Mouse (Mus musculus) activated CD4-positive, CD25-positive, alpha-beta regulatory T cell (primary cell): ENCODE results near the gene Blnk. TPM values are rescaled to one million over a fixed set of nuclear protein-coding genes. Genes with fewer than 3 reads are reported as not detected.

Source experiments
- polyA plus RNA-seq, 2 experiments: library from polyadenylated mRNA; unstranded; fragments of 100-300 nt; shearing (Covaris generic); gene quantifications; one replicate each; pipeline ENCODE4 v1.2.1; 2017

Gene Blnk
- polyA plus RNA-seq = 1 to 10 TPM in 1 of 2 experiments, under 1 TPM in 1; 0.75 to 2.3 TPM

GRCm38 (mm10) chr19:40994057-40994585 lies at the start of gene Blnk:
TSS of gene Blnk (minus strand) at chr19:40994535.

GRCm38 (mm10) chr19:41029219-41029618 lies 34.9 kb upstream of the Blnk start, which contains the start of gene Dntt:
TSS of gene Dntt (plus strand) at chr19:41029275.

GRCm38 (mm10) chr19:40894519-40895392 lies 99.6 kb downstream of the Blnk start, which contains the start of gene Zfp518a:
TSS of gene Zfp518a (plus strand) at chr19:40894705.

Other genes with a start within 250 kb of the Blnk start
- 1 to 10 TPM in 1 of 2 experiments, under 1 TPM in 1; 0.52 to 2.1 TPM for gene Cc2d2b, start 245.8 kb downstream of the Blnk start, polyA plus RNA-seq
- 1 to 10 TPM; 2.0 to 3.3 TPM for gene Ccnj, start 163.3 kb downstream of the Blnk start, polyA plus RNA-seq
- gene Zfp518a, start 99.8 kb downstream of the Blnk start, polyA plus RNA-seq = 10 to 100 TPM; 14.0 to 14.3 TPM
- gene Dntt, start 34.7 kb upstream of the Blnk start, polyA plus RNA-seq = under 1 TPM; 0.63 to 0.87 TPM
- gene Opalin, start 82.6 kb upstream of the Blnk start, polyA plus RNA-seq = not detected
- gene Tll2, start 212.3 kb upstream of the Blnk start, polyA plus RNA-seq = under 1 TPM in 1 of 2 experiments, not detected in 1; 0.07 TPM